Mouse (Mus musculus) megakaryocyte, embryonic 14.5 days (primary cell): ENCODE measurements around the gene 1700023F06Rik. TPM values are rescaled to one million over a fixed set of nuclear protein-coding genes. Genes with fewer than 3 reads are reported as not detected.

ENCODE experiments used
- H3K27me3 ChIP-seq: replicated peaks from 2 replicates; pipeline ENCODE3; 2012; ENCODE audit warnings: inconsistent platforms
- H3K36me3 ChIP-seq: replicated peaks from 2 replicates; pipeline ENCODE3; 2012; ENCODE audit warnings: low read length, inconsistent platforms, mixed read lengths
- H3K4me1 ChIP-seq: 2 replicates; pipeline ENCODE4 v1.6.1; 2012; ENCODE audit warnings: inconsistent platforms
- H3K4me3 ChIP-seq: replicated peaks from 2 replicates; pipeline ENCODE3; 2012; ENCODE audit warnings: moderate library complexity, mild to moderate bottlenecking, inconsistent platforms
- H3K9me3 ChIP-seq: 2 replicates; pipeline ENCODE4 v1.6.1; 2012; ENCODE audit warnings: inconsistent platforms
- FLI1 ChIP-seq: IDR thresholded peaks from 2 replicates; pipeline ENCODE4 v1.6.1; 2012; ENCODE audit warnings: low read length, inconsistent platforms, mixed read lengths
- GATA1 ChIP-seq: IDR thresholded peaks from 3 replicates; pipeline ENCODE4 v1.6.1; 2012; ENCODE audit warnings: mixed read lengths, low read length, inconsistent platforms, borderline replicate concordance
- polyA plus RNA-seq: library from polyadenylated mRNA; stranded (reverse); fragments of >175 nt; gene quantifications from 2 replicates; pipeline ENCODE4 v1.2.3, GENCODE M21; 2012; ENCODE audit warnings: low replicate concordance; ENCODE audit not compliant: insufficient read depth

The 1700023F06Rik gene
- polyA plus RNA-seq, 1 experiment = not detected

DNA sequence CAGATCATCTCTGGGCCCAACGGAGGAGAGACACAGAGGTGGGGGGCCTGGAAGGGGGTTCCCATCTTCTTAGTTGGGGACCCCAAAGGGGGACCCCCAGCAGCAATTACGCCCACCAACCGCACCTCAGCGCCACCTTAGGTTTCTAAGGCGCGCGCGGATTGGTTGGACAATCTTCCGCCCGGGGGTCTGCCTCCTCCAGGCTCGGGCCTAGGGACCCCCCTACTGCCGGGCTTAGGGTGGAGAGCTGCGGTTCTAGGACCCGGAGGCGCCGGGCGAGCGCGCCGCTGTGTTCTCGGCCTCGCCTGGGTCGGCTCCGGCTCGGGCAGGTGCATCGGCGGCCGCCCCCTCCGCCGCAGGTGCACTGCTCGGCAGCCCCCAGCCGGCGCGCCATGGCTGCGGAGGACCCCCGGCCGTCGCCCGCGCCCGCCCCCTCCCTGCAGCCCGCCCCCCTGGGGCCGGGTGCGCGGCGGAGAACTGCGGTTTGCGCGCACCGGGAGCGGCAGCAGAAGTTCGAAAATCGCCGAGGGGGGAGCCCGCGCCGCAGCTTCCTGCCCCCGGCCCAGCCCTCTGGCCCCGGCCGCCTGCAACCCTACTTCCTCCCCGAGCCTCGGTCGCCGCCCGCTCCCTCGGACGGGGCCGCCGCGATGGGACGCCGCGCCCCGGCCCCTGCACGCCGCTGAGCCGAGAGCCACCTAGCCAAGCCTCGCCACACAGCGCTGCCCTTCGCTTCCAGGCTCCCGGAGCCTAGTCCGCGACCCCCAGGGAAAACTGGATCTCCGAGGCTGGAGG is 37.7 kb downstream of the 1700023F06Rik start, which contains the start of gene Fmnl1:
Gene Fmnl1, plus strand, starts transcription at position 614 of the 792 bp plus-strand sequence.
- Histone ChIP-seq H3K4me3 (peak within 1 kb of the TSS; percentile 92), H3K36me3 (no peaks in the 10 kb centered on the region), H3K9me3 (peaks cover 10% of the 10 kb centered on the region), H3K27me3 (peaks cover 48% of the 10 kb centered on the region), H3K4me1 (peaks cover 69% of the 10 kb centered on the region)
- TF ChIP-seq FLI1 (no peak), GATA1 (no peak)

DNA sequence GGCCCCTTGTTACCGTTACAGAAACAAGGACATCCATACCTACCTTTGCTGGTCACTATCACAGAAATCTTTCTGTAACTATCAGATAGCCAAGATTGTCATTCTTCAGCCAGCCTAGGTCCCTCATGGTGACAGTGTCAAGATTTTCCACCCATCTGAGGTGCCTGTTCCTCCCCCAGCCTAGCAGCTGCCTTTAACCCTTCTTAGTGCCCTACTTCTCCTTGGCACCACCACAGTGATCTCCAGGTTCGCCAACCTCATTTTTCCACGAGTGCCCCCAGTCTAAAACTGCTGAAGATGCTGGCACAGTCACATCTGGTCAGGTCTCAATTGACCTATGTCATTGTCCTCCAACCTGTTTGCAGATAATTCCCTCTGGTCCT is 38.3 kb downstream of the 1700023F06Rik start:
- Histone ChIP-seq H3K27me3 (peaks cover 48% of the 10 kb centered on the region), H3K4me1 (peaks cover 63% of the 10 kb centered on the region), H3K36me3 (no peaks in the 10 kb centered on the region), H3K4me3 (peak overlapping the region; percentile 92), H3K9me3 (peaks cover 12% of the 10 kb centered on the region)
- TF ChIP-seq FLI1 (no peak), GATA1 (no peak)

GRCm38 (mm10) chr11:103169664-103170063 is 38.7 kb downstream of the 1700023F06Rik start:
- Histone ChIP-seq H3K27me3 (peaks cover 48% of the 10 kb centered on the region), H3K4me1 (peaks cover 58% of the 10 kb centered on the region)

DNA sequence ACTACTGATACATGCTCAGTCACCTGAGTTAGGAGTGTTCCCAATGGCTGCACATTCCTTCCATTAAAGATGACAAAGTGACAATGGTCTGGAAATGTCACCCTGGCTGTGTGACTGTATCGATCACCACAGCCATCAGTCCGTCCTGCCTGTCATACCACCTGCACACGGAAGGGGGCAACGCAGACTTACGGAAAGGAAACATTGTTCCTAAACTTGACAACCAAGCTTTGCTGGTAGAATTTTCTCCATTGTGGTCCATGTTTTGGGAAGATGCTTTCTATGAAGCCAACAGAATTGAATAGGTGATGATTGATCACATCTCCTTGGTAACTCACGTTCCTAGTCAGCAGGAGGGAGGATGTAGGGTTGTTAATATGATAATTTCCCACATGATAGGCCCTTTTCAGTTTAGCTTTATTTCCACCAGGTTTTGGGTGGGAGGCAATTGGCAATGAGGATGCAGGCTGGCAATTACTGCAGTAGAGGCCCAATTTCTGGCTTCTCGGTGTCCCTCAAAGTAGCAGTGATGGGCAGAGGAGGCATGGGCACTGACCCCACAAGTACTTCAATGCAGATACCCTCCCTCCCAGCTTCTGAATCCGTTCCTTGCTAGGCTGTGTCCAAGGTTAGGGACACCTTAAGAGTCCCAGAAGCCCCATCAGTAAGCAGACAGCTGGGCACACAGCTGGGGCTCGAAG is 39.5 kb downstream of the 1700023F06Rik start:
- H3K27me3 ChIP-seq = peaks cover 50% of the 10 kb centered on the region
- TF ChIP-seq GATA1 (no peak), FLI1 (no peak)
- no peaks in the 10 kb centered on the region for H3K36me3 ChIP-seq
- H3K4me1 ChIP-seq = peaks cover 55% of the 10 kb centered on the region
- H3K9me3 ChIP-seq = peaks cover 12% of the 10 kb centered on the region
- H3K4me3 ChIP-seq = peak overlapping the region; percentile 26

More at GRCm38 (mm10) chr11:103169664-103170063, 38.7 kb downstream of the 1700023F06Rik start:
- Histone ChIP-seq H3K9me3 (peaks cover 12% of the 10 kb centered on the region), H3K4me3 (no peak overlapping the region), H3K36me3 (no peaks in the 10 kb centered on the region)
- TF ChIP-seq GATA1 (no peak), FLI1 (no peak)

DNA sequence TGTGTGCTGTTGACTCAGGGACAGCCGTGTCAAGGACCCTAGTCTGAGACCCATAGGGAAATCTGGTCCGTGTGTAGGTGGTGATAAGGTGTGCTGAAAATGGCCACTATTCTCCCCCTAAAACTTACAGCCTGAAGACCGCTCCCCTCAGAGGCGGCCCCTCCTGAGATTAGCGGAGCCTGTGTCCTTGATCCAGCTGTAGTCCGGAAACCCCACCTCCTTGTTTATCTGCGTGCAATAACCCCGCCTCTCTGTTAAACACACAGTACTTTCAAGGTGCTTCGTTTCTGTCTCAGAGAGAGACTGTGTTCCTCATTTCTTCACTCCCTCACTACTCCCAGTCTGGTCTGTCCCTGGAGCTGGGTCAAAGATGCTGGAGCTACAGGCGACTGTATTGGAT is 44.0 kb downstream of the 1700023F06Rik start:
- Histone ChIP-seq H3K27me3 (peaks cover 11% of the 10 kb centered on the region), H3K36me3 (no peaks in the 10 kb centered on the region), H3K4me1 (peaks cover 29% of the 10 kb centered on the region), H3K9me3 (peaks cover 12% of the 10 kb centered on the region), H3K4me3 (no peak overlapping the region)
- no peak for TF ChIP-seq FLI1
- TF ChIP-seq GATA1 = no peak

DNA sequence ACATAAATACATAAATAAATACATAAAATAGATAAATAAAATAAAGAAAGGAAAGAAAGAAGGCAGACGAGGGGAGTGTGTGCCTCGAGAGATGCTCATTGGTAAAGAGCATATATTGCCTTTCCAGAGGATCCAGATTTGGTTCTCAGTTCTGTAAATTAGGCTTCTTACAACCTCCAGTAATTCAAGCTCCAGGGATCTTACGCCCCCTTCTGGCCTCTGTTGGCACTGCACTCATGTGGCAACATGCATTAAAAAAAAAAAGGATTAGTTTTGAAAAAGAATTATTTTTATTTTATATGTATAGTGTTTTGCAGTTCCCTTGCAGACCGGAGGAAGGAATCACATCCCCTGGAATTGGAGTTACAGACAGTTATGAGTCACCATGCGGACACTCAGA is 46.2 kb downstream of the 1700023F06Rik start:
- H3K9me3 ChIP-seq = peaks cover 12% of the 10 kb centered on the region
- no peak overlapping the region for H3K4me3 ChIP-seq
- H3K36me3 ChIP-seq = no peaks in the 10 kb centered on the region
- no peak for TF ChIP-seq GATA1
- TF ChIP-seq FLI1 = no peak
- H3K27me3 ChIP-seq = peaks cover 4% of the 10 kb centered on the region
- H3K4me1 ChIP-seq = peaks cover 43% of the 10 kb centered on the region

GRCm38 (mm10) chr11:103161449-103161848 is 46.9 kb downstream of the 1700023F06Rik start:
- Histone ChIP-seq H3K27me3 (peaks cover 4% of the 10 kb centered on the region), H3K4me1 (peaks cover 43% of the 10 kb centered on the region), H3K4me3 (no peak overlapping the region), H3K36me3 (no peaks in the 10 kb centered on the region), H3K9me3 (peaks cover 8% of the 10 kb centered on the region)
- TF ChIP-seq FLI1 (no peak), GATA1 (no peak)

DNA sequence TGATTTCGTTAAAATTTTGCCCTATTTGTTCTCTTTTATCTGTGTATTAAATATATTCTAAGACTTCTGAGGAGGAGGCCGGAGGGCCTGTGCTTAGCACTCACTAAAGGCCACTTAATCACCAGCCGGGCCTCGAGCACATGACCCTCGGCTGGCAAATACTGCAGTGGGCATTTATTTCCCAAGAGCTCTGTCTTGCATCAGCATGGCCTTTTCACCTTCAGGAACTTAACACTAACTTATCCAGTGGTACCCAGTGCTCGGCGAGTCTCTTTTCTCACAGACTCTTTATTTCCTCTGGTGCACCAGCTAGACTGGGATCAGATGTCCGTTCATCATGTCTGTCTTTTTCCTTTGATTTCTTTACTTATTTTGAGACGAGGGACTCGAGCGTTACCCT is 47.6 kb downstream of the 1700023F06Rik start:
- H3K9me3 ChIP-seq = peaks cover 6% of the 10 kb centered on the region
- H3K4me3 ChIP-seq = no peak overlapping the region
- H3K36me3 ChIP-seq = peaks cover 6% of the 10 kb centered on the region
- peaks cover 46% of the 10 kb centered on the region for H3K4me1 ChIP-seq
- no peak for TF ChIP-seq GATA1
- no peak for TF ChIP-seq FLI1
- peaks cover 4% of the 10 kb centered on the region for H3K27me3 ChIP-seq

DNA sequence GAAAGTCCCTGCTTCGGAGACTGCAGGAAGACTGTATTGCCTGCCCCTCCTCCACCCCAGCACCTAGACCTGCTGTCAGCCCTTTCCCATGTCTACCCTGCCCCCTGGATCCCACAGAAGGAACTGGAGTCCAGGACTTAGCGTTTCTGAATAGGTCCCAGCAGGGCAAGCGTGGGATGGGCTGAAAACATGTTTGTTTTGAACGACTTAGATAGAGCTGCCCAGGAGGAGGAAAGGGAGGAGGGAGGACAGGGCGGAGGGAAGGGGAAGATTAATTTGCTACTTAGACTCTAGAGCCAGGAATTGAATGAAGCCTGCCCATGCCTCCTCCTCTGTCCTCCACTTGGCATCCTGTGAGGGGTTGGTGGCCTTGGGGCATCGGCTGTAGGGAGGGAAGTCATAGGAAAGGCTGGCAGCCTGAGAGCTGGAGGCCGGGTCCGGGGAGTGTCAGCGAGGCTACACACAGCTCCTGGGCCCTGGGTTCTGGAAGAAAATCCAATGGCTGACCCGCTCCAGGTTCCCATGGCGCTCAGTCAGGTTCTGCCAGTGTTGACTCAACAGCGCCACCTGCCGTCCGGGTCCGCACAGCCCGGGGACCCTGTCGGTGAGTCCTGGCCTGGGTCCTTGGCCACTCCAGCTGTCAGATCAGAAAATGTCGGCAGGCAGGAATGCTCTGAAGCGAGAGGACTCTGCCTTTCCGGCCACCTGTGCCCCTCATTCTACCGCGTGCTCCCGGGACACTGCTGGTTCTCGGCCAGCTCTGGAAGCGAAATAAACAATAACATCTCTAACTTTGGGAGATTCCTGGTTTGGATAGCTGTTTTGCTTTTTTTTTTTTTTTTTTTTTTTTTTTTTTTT is 49.5 kb downstream of the 1700023F06Rik start:
- peaks cover 47% of the 10 kb centered on the region for H3K4me1 ChIP-seq
- H3K36me3 ChIP-seq = peaks cover 6% of the 10 kb centered on the region
- peaks cover 5% of the 10 kb centered on the region; the same call in 1 of the 2 replicates for H3K9me3 ChIP-seq
- TF ChIP-seq FLI1 (no peak), GATA1 (no peak)
- peak overlapping the region; percentile 92 for H3K4me3 ChIP-seq
- H3K27me3 ChIP-seq = no peaks in the 10 kb centered on the region
